Mouse (Mus musculus) intestine, embryonic 14.5 days (tissue): Measurements from ENCODE around the gene Rabgap1l. TPM values are rescaled to one million over a fixed set of nuclear protein-coding genes. Genes with fewer than 3 reads are reported as not detected.

Source experiments
- ATAC-seq: fragments of 200-750 bp; cut with Nextera tagmentation; replicated peaks from 2 replicates; pipeline ENCODE4 v1.8.0; 2017; ENCODE audit warnings: low read depth, moderate number of reproducible peaks, moderate TSS enrichment, moderate library complexity; ENCODE audit not compliant: low FRiP score, low TSS enrichment
- DNase-seq: peaks from one replicate; pipeline ENCODE4 v3.0.0-alpha.2; 2018; ENCODE audit warnings: low spot score
- H3K27ac ChIP-seq: fragments of 300-500 bp; sonication (generic); 2 replicates; pipeline ENCODE4 v1.5.1; 2014; ENCODE audit warnings: low read depth, mild to moderate bottlenecking, control low read depth
- H3K27me3 ChIP-seq: fragments of 300-500 bp; sonication (generic); replicated peaks from 2 replicates; pipeline ENCODE4 v1.6.1; 2014; ENCODE audit warnings: low read length, control low read depth; ENCODE audit not compliant: control insufficient read depth, insufficient read depth
- H3K36me3 ChIP-seq: fragments of 300-500 bp; sonication (generic); 2 replicates; pipeline ENCODE4 v1.6.1; 2014; ENCODE audit warnings: low read length, control low read depth; ENCODE audit not compliant: control insufficient read depth, insufficient read depth
- H3K4me1 ChIP-seq: fragments of 300-500 bp; sonication (generic); replicated peaks from 2 replicates; pipeline ENCODE4 v1.6.1; 2014; ENCODE audit warnings: low read length, control low read depth, mixed read lengths; ENCODE audit not compliant: control insufficient read depth, insufficient read depth
- H3K4me2 ChIP-seq: fragments of 300-500 bp; sonication (generic); 2 replicates; pipeline ENCODE4 v1.6.1; 2014; ENCODE audit warnings: low read length
- H3K4me3 ChIP-seq: fragments of 300-500 bp; sonication (generic); 2 replicates; pipeline ENCODE4 v1.5.1; 2014; ENCODE audit warnings: low read depth, low read length, control low read depth, mixed read lengths
- H3K9ac ChIP-seq: fragments of 300-500 bp; sonication (generic); 2 replicates; pipeline ENCODE4 v1.6.1; 2014; ENCODE audit warnings: mild to moderate bottlenecking, low read length
- H3K9me3 ChIP-seq: fragments of 300-500 bp; sonication (generic); 2 replicates; pipeline ENCODE4 v1.6.1; 2016; ENCODE audit warnings: low read length, control low read depth; ENCODE audit not compliant: control insufficient read depth
- WGBS: fragments of 180-500 bp; shearing (Covaris S2); extraction: QIAGEN DNeasy Blood & Tissue Kit; methylation state at CpG from one replicate; pipeline ENCODE4 v1.1.7; 2014; 5-methylcytosine and 5-hydroxymethylcytosine counted together
- polyA plus RNA-seq: library from polyadenylated mRNA; unstranded; fragments of >200 nt; fragmentation: Nextera tagmentation; extraction: Ambion mirVana; gene quantifications from 2 replicates; pipeline ENCODE4 v1.2.1, GENCODE M21; 2014

Rabgap1l gene
- polyA plus RNA-seq, 1 experiment from 2014 or later: 19.9 TPM

DNA sequence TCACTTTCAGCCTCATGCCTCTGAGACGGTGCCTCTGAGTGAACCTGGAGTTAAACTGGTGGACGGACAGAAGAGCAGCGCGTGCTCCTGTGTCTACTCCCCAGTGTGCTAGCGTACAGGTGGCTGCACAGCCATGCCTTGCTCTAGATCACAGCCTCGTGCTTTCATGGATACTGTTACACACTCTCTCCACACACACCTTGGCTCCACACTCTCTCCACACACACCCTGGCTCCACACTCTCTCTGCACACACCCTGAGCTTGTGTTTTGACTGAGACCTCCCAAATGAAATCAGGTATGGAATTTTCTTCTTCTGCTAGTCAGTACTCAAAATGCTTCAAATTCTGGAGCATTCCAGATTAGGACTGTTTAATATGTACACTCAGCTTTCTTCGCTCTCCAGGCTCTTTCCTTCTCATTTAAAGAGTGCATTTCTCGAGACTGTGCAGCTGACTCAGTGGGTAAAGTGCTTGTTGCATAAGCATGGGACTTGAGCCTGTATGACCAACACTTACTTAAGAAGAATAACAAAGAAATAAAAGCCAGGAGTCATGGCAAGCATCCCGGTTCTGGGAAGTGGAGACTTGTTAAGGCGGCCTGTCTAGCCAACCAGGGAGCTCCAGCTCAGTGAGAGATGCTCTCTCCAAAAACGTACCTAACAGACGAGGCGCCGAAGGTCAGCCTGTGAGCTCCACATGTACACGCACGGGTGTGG, 529.2 kb downstream of the Rabgap1l start:
- Histone ChIP-seq H3K9me3 (no peaks in the 10 kb centered on the region), H3K4me3 (no peak overlapping the region), H3K27ac (no peak overlapping the region), H3K27me3 (no peaks in the 10 kb centered on the region), H3K4me2 (no peak overlapping the region), H3K9ac (no peak overlapping the region), H3K4me1 (no peaks in the 10 kb centered on the region), H3K36me3 (no peaks in the 10 kb centered on the region)
- ATAC-seq: no peak
- 89% methylated on average over 16 of the region's 16 CpGs for WGBS
- no peak for DNase-seq

DNA sequence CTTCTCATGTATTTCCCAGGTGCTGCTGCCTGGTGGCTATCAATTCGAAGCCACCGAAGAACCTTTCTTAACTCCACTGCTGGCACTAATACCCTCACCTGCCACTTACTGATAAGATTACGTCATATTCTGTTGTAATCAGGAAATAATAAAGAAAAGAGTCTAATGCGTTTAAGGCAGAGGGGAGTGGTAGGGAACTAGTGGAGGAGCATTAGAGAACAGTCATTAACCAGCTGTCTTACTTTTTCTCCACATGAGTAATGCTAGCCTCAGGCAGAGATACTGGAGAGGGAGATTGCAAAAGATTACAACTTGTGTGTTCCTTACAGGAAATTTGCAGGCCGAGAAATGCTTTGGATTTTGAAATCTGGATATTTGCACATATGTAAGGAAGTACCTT, 530.0 kb downstream of the Rabgap1l start:
- Histone ChIP-seq H3K27ac (no peak overlapping the region), H3K36me3 (no peaks in the 10 kb centered on the region), H3K9me3 (no peaks in the 10 kb centered on the region), H3K4me2 (no peak overlapping the region), H3K4me3 (no peak overlapping the region), H3K9ac (no peak overlapping the region), H3K27me3 (no peaks in the 10 kb centered on the region), H3K4me1 (no peaks in the 10 kb centered on the region)
- WGBS: 71% methylated on average over 5 of the region's 5 CpGs
- no peak for DNase-seq
- ATAC-seq: no peak

DNA sequence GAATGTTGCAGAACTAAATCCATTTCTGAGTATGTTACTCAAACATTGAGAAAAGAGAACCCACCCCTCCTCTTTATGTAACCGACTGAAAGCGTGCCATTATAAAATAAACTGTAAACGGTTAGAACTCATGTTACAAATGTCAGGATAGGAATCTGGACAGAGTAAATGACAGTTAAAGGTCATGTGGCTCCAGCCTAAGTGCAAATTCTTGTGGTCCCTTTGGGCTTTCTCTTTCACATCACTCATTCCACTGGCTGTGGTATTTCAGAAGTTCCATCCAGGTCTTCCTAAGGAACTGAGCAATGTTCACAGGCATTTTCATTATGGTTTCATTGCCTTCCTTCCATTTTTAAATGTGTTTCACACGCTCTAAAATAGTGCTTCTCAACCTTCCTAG, 530.6 kb downstream of the Rabgap1l start:
- Histone ChIP-seq H3K9ac (no peak overlapping the region), H3K27me3 (no peaks in the 10 kb centered on the region), H3K4me2 (no peak overlapping the region), H3K4me3 (no peak overlapping the region), H3K4me1 (no peaks in the 10 kb centered on the region), H3K27ac (no peak overlapping the region), H3K36me3 (no peaks in the 10 kb centered on the region), H3K9me3 (no peaks in the 10 kb centered on the region)
- no peak for ATAC-seq
- no peak for DNase-seq
- WGBS: 48% methylated on average over 4 of the region's 4 CpGs

DNA sequence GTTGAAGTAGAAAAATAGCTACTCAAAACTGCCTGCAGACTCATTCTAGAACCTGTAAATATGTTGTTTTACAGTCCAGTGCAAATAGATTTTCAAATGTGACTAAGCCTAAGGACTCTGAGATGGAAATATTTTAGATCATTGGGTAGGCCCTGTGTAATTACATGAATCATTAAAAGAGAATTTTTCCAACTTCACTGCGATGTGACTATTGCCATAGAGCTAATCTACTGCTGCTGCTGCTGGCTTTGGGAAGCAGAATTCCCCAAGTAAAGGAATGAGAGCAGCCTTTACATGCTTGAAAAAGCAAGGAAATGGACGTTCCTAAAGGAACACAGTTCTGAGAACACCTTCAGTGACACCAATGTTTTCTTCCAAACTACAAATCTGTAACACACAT, 531.2 kb downstream of the Rabgap1l start:
- Histone ChIP-seq H3K4me2 (no peak overlapping the region), H3K4me3 (no peak overlapping the region), H3K27ac (no peak overlapping the region), H3K27me3 (no peaks in the 10 kb centered on the region), H3K36me3 (no peaks in the 10 kb centered on the region), H3K4me1 (no peaks in the 10 kb centered on the region), H3K9me3 (no peaks in the 10 kb centered on the region), H3K9ac (no peak overlapping the region)
- ATAC-seq (no peak), DNase-seq (no peak)
- 78% methylated on average over 2 of the region's 2 CpGs for WGBS

DNA sequence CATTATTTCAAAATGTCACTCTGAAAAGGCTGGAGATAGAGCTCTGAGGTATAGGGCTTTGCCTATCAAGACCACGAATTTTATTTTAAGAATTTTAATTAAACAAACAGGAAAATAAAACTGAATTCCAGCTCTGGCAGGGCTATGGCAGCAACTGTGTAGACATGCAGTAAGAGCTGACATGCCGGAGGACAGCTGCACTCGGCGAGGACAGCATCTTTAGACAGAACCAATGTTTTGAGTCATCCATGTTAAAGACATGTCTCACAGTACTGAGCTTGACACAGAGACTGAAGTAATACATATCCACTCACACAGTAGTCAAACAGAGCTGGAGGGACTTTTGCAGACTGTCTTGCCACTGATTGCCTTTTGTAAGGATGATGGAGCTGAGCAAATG, 532.4 kb downstream of the Rabgap1l start:
- no peak overlapping the region for H3K27ac ChIP-seq

DNA sequence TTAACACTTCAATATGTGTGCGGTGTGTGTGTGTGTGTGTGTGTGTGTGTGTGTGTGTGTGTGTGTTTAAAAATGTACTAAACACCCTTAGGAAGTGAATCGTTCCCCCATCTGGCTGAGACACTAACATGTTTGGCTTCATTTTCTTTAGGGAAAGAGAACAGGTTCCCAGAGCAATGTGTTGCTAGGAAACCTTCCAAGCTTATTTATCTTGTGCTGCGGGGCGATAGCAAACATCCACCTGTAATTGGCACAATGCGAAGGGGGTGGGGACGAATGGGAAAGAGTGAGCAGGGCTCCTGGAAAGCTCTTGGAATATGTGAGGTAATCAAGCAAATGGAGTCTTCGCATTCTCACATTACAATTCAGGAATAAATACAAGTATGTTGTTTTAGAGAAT, 533.1 kb downstream of the Rabgap1l start:
- Histone ChIP-seq H3K4me3 (no peak overlapping the region), H3K27ac (no peak overlapping the region), H3K4me1 (no peaks in the 10 kb centered on the region), H3K27me3 (no peaks in the 10 kb centered on the region), H3K36me3 (no peaks in the 10 kb centered on the region), H3K9me3 (no peaks in the 10 kb centered on the region), H3K9ac (no peak overlapping the region), H3K4me2 (no peak overlapping the region)
- ATAC-seq: no peak
- WGBS: 30% methylated on average over 7 of the region's 7 CpGs
- no peak for DNase-seq

More for the DNA sequence above, 532.4 kb downstream of the Rabgap1l start:
- no peak for ATAC-seq
- no peak overlapping the region for H3K9ac ChIP-seq
- H3K4me3 ChIP-seq: no peak overlapping the region
- no peak for DNase-seq
- no peaks in the 10 kb centered on the region for H3K9me3 ChIP-seq
- H3K4me2 ChIP-seq: no peak overlapping the region
- no peaks in the 10 kb centered on the region for H3K36me3 ChIP-seq
- 81% methylated on average over 4 of the region's 4 CpGs for WGBS
- no peaks in the 10 kb centered on the region for H3K4me1 ChIP-seq
- H3K27me3 ChIP-seq: no peaks in the 10 kb centered on the region

DNA sequence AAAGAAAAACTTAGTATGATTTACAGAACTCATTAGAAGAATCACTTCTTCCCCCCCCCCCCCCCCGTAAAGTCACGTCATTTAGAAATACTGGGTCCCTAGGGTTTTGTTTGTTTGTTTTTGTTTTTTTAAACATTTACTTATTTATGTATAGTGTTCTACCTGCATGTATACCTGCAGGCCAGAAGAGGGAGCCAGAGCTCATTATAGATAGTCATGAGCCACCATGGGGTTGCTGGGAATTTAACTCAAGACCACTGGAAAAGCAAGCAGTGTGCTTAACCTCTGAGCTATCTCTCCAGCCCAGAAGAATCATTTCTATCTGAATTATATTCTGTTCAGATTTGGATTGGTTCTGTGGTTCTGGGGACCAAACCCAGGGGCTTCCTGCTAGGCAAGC, 539.9 kb downstream of the Rabgap1l start:
- H3K9ac ChIP-seq: no peak overlapping the region

DNA sequence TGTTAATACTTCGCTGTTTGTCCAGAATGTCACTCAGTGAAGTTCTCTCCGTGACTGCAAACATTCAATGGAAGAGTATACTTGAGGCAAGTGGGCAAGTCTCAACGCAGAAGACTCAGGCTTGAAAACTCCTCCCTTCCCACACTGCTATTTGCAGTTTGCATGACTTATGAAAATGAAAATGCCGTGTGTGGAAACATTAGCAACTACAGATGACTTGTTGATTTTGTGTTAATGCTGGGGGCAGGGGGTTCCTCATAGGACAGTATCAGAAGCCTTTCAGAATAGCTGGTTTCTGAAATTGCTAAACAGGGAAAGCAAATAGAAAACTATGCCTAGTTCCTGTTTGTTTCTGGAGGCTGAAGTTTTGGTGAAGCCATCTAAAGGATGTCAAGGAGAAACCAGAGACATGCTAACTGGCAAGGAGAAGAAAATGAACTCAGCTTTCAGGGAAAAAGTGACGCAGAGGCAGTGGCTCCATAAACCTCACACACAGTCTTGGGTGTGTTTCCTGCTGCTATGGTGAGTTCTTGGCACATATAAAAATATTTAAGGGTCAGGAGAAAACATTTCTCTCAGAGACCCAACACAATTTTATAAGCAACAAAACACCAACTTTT, 541.5 kb downstream of the Rabgap1l start:
- WGBS: 68% methylated on average over 5 of the region's 5 CpGs
- Histone ChIP-seq H3K9me3 (no peaks in the 10 kb centered on the region), H3K4me2 (no peak overlapping the region), H3K27ac (no peak overlapping the region), H3K9ac (no peak overlapping the region), H3K4me3 (no peak overlapping the region), H3K27me3 (no peaks in the 10 kb centered on the region), H3K36me3 (no peaks in the 10 kb centered on the region), H3K4me1 (no peaks in the 10 kb centered on the region)
- no peak for ATAC-seq
- no peak for DNase-seq

More for the DNA sequence above, 539.9 kb downstream of the Rabgap1l start:
- no peak overlapping the region for H3K27ac ChIP-seq
- no peaks in the 10 kb centered on the region for H3K27me3 ChIP-seq
- ATAC-seq: no peak
- DNase-seq: no peak
- WGBS: 88% methylated on average over 2 of the region's 2 CpGs
- H3K4me2 ChIP-seq: no peak overlapping the region
- no peaks in the 10 kb centered on the region for H3K4me1 ChIP-seq
- no peaks in the 10 kb centered on the region for H3K36me3 ChIP-seq
- H3K4me3 ChIP-seq: no peak overlapping the region
- no peaks in the 10 kb centered on the region for H3K9me3 ChIP-seq

DNA sequence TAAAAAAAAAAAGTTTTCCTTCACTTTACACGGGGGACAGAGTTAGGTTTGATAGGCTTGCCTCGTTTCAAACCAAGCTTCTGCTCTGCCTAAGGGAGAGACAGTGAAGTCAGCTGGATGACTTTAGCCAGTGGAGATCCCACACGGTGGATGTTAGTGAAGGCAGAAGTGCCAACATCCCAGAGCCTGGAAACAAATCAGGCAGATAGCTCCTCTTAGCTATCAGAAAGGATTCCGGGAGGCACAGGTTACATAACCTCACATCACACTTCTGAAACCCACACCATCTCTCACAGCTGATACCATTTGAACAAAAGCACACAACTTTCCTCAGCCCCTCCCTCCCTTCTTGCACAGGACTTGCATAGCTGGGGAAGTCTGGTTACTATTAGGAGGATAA, 542.2 kb downstream of the Rabgap1l start:
- no peak overlapping the region for H3K27ac ChIP-seq
- no peaks in the 10 kb centered on the region for H3K36me3 ChIP-seq
- H3K27me3 ChIP-seq: no peaks in the 10 kb centered on the region
- no peak overlapping the region for H3K9ac ChIP-seq
- no peak overlapping the region for H3K4me2 ChIP-seq
- no peaks in the 10 kb centered on the region for H3K9me3 ChIP-seq
- no peak for ATAC-seq
- H3K4me3 ChIP-seq: no peak overlapping the region
- no peaks in the 10 kb centered on the region for H3K4me1 ChIP-seq
- no peak for DNase-seq
- WGBS: 54% methylated on average over 4 of the region's 4 CpGs
